Mouse (Mus musculus) frontal cortex, postnatal 25 days (tissue): ENCODE measurements around the gene Mtnr1a.
A peak's percentile ranks its signal among the peaks of the same experiment; 100 is the strongest.
"Not testable (repeated sequence)": the region's sequence is repeated elsewhere in the genome, so short reads cannot be mapped to it uniquely, and the experiment has no call there.

Experiments used
- DNase-seq, 2 experiments: peaks; one replicate each; pipeline ENCODE4 v3.0.0; 2022; ENCODE audit warnings: low spot score in 2 of 2

The Mtnr1a gene

DNA sequence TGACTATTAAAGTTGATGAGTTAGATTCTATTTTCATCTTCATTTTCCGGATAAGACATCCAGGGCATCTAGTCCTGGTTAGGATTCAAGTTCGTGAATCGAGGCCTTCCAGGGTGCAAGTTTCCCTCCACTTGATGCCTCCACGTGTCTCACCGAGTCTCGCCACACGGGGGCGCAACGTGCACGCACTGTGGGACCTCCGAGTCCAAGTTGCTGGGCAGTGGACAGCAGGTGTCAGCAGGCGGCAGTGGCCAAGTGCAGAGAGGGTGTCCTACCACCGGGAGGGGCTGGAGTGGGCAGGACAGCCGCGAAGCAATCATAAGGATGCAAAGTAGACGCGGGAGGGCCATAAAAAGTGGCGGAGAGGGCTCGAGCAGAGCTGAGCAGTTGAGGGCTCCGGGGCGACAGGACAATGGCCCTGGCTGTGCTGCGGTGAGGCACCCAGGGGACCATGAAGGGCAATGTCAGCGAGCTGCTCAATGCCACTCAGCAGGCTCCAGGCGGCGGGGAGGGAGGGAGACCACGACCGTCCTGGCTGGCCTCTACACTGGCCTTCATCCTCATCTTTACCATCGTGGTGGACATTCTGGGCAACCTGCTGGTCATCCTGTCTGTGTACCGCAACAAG, at the start of gene Mtnr1a:
Gene Mtnr1a (plus strand): TSS at position 379 of the 628 bp plus-strand sequence.
- peak; percentile 91 to 92 for DNase-seq

DNA sequence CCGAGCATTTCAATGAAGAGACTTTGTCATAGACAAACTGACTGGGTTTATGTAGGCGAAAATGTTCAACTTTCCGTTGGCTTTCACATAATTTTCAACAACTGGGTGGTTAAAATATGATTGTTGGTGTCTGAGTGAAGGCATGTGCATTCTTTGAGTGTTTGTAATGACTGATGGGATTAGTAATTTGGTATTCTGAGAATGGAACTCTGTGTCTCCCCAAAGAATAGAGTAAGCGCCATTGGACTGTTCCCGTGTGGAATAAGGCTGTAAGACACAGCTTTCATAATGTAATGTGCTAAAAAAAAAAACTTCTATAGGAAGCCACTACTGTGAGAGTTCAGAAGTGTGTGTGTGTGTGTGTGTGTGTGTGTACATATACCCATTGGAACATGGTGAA, 49.7 kb upstream of the Mtnr1a start:
- DNase-seq = no peak

DNA sequence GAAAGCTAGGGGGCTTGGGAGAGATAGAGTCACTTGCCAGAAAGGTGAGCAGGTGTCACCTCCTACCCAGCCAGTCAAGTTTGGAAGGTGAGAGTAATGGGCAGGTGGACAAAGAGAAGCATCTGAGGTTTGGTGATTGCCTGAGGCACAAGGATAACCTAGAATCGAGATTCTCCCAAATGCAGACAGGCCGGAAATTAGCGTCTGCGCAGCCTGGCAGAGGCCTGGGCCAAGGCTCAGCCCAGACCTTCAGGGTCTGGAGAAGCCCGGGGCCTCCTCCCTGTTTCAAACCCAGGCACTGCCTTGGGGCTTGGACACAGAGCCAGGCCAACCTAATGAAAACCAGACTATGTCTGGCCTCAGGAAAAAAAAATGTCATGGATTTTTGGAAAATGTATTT, 47.8 kb upstream of the Mtnr1a start:
- DNase-seq = no peak

DNA sequence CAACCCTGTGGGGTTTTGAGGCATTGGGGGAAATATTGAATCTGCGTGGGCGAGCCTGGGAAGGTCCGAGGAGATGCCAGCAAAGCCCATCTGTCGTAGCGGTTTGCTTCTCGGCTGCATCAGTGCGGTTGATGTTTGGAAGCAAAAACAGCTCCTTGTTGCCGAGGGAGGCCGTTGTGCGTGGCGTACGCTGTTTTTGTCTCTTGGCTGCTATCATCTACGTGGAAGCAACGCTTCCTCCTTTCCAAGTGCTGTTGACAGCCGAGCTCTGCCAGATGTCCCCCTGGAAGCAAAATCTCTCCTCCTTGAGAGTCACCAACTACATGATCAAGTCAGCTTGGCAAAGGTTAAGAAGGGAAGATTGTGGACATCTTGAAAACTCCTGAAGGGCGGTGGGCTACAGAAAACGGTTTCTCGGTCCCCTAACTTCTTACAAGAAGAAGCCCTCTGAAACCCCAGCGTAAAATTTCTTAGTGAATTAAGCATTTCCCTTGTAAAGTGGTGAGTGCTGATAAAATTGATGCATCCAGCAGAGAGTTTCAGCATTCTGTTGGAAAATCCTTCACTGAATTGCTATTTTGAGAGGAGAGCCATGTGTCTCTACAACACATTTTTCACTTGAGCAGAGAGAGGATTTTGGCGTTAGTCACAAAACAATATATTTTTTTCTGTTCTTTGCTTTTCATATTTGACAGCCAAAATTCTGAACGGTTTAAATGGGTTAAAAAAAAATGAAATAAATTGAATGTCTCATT, 46.8 kb upstream of the Mtnr1a start:
- peak in 1 of 2 experiments; percentile 43 for DNase-seq

DNA sequence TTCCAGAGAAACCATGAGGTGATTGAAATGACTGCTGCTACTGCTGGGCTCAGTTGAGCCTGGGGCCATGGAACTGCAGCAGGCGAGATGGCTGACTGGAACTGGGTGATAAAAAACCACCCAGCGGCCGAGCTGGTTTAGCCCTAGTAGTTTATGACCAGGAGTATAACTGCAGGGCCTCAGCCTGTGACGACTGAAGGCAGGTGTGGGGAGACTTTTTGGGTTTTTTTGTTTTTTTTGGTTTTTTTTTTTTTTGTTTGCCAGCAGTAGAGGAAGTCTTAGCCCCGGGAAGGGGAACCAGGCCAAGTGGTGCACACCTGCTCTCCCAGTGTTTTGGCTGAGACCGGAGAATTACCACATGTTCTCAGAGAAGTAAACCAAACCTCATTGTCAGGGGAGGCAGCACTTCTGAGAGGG, 40.8 kb upstream of the Mtnr1a start:
- no peak for DNase-seq

DNA sequence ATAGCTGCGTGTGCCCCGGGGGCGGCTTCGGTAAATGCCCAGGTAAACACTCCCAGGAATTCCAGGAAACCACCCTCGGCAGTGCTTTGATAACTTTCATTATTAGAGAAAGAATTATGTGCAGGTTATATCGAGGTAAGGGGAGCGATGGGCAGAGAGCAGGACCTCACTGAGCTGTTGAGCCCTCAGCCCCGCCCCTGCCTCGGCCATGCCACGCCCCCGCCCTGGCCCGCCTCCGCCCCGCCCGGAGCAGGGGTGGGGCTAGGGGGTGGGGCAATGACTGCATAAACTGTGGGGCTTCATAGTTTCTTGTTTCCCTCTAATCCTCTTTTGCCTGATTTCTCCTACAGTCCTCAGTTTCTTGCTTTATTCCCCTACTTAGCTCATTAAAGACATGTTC, 30.6 kb upstream of the Mtnr1a start:
- DNase-seq = no peak

DNA sequence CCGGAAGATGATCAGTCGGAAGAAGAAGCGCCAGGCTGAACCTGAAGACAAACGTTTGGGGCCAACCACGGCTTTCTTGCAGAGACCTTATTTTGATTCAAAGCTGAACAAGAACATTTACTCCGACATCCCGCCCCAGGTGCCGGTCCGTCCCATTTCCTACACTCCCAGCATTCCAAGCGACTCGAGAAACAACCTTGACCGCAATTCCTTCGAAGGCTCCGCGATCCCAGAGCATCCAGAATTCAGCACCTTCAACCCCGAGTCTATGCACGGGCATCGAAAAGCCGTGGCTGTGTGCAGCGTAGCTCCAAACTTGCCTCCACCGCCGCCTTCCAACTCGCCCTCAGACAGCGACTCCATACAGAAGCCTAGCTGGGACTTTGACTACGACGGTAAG, 24.8 kb upstream of the Mtnr1a start:
- no peak for DNase-seq

DNA sequence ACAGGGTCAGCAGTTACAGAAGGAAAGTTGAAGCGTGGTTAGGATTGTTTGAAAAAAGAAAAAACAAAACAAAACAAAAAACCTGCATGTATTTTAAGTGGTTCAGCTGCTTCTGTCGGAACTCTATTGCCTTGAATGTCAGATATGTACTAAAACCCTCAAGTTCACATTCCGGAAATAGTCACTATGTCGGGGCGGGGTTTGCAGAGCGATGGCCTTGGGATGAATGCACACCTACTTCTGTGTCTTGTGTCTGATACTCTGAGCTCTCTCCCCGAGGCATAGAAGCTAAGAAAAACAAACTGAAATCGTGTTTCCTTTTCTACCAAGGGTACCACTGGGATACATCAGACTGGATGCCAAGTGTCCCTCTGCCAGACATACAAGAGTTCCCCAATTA, 18.5 kb upstream of the Mtnr1a start:
- no peak for DNase-seq

DNA sequence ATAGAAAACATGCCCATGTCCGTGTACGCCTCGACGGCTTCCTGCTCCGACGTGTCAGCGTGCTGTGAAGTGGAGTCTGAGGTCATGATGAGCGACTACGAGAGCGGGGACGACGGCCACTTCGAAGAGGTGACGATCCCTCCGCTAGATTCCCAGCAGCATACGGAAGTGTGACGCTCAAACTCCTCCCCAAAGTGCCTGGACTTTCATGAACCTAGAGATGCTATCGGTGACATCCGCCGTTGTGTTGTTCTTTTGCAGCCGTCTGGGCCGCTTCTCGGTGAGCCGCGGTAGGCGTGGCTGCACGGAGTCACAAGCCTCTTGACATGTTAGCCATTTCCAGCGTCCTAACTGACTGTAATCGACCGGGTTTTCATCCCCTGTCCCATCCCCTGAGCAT, 17.7 kb upstream of the Mtnr1a start:
- no peak for DNase-seq

DNA sequence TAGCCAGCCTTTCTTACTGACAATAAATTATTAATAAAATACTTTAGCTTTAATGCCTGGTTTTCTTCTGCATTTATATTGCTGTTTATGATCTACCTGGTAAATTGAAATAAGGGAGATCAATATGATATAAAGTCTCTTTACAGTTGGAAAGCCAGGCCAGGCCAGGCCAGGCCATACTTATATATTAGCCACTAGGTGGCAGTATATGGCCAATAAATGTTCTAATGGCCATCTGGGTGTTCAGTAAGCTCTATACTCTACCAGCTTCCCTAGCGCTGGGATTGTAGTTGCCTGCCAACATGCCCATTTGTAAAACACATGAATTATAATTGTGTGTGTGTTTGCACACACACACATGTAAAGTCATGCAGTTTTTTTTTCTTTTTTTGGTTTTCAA, 16.7 kb upstream of the Mtnr1a start:
- no peak for DNase-seq

DNA sequence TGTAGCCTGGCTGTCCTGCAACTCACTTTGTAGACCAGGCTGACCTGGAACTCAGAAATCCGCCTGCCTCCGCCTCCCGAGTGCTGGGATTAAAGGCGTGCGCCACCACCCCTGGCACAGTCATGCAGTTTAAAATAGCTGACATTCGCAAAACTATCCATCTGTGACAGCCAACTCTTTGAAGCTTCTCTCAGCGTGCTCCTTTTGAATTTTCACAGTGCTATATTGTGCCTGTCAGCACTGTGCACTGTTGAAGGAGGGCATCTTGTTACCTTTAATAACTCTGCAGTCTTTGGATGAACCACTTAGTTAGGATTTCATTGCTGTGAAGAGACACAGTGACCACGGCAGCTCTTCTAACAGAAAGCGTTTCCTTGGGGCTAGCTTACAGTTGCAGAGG, 16.3 kb upstream of the Mtnr1a start:
- DNase-seq = no peak

DNA sequence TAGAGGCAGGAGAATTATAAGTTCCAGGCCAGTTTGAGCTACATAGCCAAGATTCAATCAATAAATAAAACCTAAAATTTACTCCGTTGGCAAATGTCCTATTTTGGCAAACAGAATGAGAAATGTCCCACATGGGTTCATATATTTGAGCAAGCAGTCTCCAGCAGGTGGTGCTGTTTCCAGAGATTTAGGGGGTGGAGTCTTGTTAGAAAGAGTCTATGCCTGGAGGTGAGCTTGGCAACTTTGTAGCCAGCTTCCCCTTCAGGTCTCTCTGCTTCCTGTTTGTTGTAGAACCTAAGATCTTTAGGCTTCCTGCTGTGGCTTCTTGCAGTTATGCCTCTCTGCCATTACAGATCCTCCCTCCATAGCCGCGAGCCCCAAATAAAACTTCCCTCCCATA, 13.4 kb upstream of the Mtnr1a start:
- DNase-seq = no peak

DNA sequence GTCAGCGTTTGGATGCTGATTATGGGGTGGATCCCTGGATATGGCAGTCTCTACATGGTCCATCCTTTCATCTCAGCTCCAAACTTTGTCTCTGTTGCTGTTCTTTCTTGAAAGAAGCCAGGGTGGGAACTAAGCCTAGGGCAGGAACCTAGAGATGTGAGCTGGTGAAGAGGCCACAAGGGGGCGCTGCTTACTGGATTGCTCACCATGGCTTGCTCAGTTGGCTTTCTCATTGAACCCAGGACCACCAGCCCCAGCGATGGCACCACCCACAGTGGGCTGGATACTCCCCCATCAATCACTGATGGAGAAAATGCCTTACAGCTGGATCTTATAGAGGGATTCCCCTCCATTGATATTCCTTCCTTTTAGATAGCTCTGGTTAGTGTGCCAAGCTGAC, 12.1 kb upstream of the Mtnr1a start:
- DNase-seq = no peak

DNA sequence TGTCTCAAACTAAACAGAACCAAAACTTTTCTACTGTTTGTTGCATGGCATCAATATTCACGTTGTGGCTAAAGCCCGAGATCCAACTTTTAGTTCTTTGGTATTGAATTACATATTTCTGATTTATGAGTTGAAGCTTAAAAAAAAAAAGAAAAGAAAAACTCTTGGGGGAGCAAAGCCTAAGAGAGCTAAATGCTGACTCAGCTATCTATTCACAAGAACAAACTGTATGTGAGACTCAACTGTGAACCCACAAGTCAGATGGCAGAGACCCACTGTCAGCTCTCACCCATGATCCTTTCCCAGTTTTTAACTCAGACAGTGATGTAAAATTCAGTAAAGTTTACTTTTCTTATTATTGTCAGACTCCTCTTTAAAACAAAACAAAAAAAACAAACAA, 8.9 kb upstream of the Mtnr1a start:
- no peak for DNase-seq

DNA sequence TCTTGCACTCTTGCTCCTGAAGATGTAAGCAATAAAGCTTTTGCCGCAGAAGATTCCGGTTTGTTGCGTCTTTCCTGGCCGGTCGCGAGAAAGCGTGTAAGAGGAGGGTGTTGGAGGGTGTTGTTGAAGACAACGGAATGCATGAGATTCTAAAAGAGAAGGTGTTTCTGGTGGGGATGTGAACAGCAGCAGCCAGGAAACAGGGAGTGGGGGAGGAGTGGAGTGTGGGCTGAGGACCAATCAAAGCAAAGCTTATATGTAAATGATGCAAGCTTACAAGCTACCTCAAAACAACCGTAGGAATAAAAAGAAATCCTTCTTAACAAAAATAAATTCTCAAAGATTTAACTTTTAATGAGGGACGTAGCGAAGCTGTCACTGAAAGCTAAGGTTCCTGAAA, 6.6 kb upstream of the Mtnr1a start:
- no peak for DNase-seq

DNA sequence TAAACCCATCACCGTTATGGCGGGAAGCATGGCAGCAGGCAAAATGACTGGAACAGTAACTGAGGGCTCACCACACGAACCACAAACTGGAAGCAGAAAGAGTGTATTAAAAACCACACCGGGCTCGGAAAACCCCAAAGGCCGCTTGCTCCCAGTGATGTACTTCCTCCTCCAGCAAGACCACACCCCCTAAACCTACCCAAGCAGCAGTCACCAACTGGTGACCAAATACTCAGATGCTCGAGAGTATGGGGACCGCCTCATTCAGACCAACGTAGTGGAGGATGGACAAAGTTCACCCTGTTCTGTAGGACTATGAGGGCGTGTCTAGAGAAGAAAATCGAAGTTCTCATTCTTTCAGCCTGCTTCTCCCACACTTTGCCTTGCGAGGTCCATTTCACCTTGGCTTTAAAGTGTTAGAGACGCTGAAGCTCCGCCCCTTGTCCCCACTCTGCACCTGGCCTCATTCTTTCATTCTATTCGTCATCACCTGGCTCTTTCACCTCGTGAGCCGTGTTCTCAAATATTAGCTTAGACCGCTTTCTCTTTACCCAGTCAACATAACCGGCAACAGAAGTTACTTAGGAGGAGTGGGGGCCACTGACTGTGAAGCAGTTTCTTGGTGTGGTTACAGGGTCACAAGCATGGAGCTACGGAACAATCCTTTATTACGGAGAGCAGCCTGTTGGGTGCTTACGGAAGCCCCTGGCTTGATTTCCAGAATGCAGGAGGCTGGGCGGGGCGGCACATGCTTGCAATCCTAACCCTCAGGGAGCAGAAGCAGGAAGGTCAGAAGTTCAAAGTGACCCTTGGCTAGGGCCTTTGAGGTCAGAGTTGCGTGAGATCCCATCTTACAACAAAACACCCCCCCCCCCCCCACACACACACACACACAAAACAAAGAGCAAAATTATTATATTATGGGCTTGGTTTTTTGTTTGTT, 5.7 kb upstream of the Mtnr1a start:
- no peak for DNase-seq

DNA sequence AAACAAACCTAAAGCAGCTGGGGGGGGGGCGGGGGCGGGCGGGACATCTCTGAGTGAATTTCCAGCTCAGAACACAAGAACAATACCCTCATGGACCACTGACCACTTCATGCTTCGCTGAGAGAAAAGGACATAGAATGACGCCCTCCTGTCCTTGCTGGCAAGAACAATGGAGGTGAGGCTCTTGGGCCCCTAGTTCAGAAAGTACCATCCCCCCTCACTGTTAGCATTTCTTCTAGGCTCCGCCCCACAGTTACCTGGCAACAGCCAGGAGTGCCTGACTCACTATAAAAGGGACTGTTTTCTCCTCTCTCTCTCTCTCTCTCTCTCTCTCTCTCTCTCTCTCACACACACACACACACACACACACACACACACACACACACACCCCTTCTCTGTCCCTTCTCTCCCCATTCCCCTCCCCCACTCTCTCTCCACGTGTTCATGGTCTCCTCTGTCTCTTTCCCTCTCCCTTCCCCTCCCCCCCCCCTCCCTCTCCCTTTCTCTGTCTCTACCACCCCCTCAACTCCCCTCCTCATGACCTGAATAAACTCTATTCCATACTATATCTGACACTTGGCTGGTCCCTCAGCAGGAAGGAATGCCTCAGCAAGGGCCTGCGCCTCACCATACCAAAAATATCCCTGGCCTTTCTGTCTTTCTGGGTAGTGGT, 4.6 kb upstream of the Mtnr1a start:
- DNase-seq = no peak

DNA sequence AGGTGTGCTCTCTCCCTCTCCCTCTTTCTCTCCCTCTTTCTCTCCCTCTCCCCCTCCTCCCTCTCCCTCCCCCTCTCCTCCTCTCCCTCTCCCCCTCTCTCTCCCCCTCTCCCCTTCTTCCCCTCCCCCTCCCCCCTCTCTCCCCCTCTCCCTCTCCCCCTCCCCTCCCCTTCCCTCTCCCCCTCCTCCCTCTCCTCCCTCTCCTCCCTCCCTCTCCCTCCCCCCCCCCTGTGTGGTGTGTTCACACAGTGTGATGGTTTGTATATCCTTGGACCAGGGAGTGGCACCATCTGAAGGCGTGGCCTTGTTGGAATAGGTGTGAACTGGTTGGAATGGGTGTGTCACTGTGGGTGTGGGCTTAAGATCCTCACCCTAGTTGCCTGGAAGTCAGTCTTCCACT, 3.5 kb upstream of the Mtnr1a start:
- DNase-seq = not testable (repeated sequence)

DNA sequence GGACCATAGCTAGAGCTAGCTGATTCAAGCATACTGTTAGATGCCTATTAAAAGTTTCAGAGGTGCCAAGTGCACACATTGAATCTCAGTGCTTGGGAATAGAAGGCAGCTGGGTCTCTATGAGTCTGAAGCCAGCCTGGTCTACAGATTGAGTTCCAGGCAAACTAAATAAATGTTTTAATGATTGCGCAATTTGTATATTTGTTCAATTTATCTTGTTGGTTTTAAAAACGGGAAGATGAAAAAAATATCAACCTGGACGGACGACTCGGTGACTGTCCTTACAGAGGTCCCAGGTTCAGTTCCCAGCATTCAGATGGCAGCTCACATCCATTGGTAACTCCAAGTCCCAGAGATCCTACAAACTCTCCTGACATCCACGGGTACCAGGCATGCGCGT, 2.0 kb downstream of the Mtnr1a start:
- DNase-seq = no peak

DNA sequence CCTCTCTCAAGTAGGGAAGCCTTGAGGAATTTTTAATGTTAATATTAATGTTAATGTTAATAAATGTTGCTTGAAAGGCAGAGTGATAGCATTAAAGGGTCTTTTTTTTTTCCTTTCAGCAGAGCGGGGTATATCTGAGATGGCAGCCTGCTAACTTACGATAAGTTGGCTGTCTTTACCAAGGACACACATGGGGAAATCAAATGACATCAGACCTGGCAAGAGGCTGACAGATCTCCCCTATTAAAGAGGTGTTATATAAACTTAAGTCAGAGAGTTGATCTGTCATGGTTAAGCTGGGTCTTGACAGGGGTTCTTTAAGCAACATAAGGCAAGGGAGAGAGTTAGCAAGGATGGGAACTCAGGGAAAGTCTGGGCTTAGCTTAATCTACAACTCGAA, 11.9 kb downstream of the Mtnr1a start:
- no peak for DNase-seq

DNA sequence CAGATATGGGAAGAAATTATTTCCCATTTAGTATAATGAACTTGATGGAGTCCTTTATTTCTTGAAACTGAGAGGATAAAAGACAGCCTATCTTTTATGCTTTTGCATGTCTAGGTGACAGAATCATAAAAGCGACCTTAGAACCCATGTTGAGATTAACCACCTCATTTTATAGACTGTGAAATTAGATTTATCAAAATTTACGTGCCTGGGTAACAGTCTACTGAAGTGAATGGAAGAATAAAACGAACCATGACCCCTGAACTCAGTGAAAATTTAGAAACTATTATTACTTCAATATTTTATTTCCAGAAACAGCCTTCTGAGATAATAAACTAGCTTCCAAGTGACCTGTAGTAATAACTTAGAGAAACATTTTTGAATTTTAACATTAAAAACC, 24.7 kb downstream of the Mtnr1a start:
- no peak for DNase-seq
